Mouse (Mus musculus): ENCODE data around the gene Nup85. TPM values are rescaled to one million over a fixed set of nuclear protein-coding genes. Genes with fewer than 3 reads are reported as not detected.
"Not testable (repeated sequence)": the region's sequence is repeated elsewhere in the genome, so short reads cannot be mapped to it uniquely, and the experiment has no call there.

The Nup85 gene
- polyA plus RNA-seq (2015; fragmentation: Nextera tagmentation; extraction: Ambion mirVana) = 190 and 192 TPM in 2 replicates

DNA sequence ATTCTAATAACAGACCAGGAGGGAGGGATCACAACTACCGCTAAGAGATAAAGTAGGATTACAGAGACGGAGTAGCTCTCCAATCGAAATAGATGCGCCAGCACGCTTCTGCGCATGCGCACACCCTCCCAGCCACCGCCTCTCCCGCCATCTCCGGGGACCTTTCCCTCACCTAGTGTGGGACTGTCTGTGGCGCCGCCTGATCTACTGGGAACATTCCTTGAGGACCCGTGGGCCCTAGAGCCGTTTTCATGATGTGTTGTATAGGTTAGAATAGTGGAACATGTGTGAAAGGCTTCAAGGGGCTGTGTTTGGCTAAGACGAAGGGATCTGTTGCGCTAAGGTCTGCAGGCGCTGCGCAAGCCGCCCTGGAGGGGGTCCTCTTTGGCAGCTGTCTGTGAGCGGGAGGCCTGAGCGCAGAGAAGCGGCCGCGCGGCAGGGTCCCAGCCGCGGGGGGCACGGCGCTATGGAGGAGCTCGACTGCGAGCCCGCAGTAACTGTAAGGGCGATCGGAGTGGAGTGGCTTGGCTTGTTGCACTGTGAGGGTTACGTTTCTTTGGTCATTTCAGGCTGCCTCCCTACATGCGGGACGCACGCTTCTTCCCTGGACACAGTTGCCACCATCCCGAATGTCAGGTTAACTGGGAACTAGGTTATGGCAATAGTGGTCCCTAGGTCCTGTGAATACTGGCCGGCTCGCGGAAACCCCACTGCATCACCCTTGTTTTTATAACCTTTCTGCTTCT, at the start of gene Nup85:
TSS of gene Nup85 (plus strand) at position 371 of the 746 bp plus-strand sequence.
- Histone ChIP-seq H3K9ac (peak within 1 kb of the TSS; percentile 70), H3K9me3 (no peaks in the 10 kb centered on the region), H3K27ac (peak within 1 kb of the TSS; percentile 86), H3K4me3 (peak within 1 kb of the TSS; percentile 86), H3K27me3 (no peaks in the 10 kb centered on the region), H3K4me2 (peak within 1 kb of the TSS; percentile 74), H3K4me1 (peaks cover 11% of the 10 kb centered on the region), H3K36me3 (peaks cover 33% of the 10 kb centered on the region)
- WGBS = under 1% methylated on average over 42 of the region's 42 CpGs
- peak; percentile 90 for ATAC-seq (ENCODE audit: borderline replicate concordance, extremely low read depth, low FRiP score, low TSS enrichment)

DNA sequence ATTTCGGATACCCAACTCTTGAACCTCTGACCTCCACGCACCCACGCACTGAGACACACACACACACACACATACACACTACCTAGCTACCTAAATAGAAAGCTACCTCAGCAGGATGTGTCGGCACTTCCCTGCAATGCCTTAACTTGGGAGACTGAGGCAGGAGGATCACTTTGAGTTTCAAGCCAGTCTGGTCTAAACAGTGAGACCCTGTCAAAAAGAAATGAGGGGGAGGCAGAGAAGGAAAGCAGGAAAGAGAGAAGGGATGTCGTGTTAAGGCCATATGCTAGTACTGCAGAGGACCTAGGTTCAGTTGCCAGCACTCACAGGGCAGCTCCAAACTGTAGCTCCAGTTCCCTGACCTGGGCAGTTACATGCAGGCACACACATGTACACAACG, 49.2 kb upstream of the Nup85 start:
- Histone ChIP-seq H3K4me1 (peaks cover 29% of the 10 kb centered on the region), H3K4me3 (no peak overlapping the region), H3K9ac (no peak overlapping the region), H3K9me3 (no peaks in the 10 kb centered on the region), H3K36me3 (no peaks in the 10 kb centered on the region), H3K4me2 (no peak overlapping the region; the same call in 1 of the 2 replicates), H3K27ac (no peak overlapping the region), H3K27me3 (no peaks in the 10 kb centered on the region)
- no peak for ATAC-seq (ENCODE audit: borderline replicate concordance, extremely low read depth, low FRiP score, low TSS enrichment)
- 65% methylated on average over 6 of the region's 6 CpGs for WGBS

DNA sequence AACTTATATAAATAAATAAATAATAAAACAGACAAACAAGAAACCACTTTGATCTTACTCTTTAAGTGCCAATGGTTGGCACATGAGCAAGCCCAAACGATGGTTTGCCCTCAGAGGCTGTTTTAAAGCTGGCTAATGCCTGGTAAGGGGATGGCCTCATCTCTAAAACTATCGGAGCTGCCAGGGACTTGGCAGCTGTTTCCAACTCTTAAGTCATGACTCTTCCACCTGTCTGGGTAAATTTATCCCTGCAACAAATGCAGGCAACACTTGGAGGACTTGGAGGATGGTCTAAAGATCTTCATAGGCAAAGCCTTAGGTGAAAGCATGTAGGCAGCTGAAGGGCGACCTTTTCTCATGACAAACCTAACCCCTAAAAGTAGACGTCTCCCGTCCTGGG, 47.3 kb upstream of the Nup85 start:
- no peaks in the 10 kb centered on the region for H3K9me3 ChIP-seq
- no peaks in the 10 kb centered on the region; the same call in 1 of the 2 replicates for H3K36me3 ChIP-seq
- H3K27me3 ChIP-seq = no peaks in the 10 kb centered on the region
- 75% methylated on average over 5 of the region's 5 CpGs for WGBS
- H3K9ac ChIP-seq = no peak overlapping the region
- H3K27ac ChIP-seq = no peak overlapping the region
- H3K4me3 ChIP-seq = no peak overlapping the region
- no peak overlapping the region for H3K4me2 ChIP-seq
- ATAC-seq (ENCODE audit: borderline replicate concordance, extremely low read depth, low FRiP score, low TSS enrichment) = no peak
- peaks cover 10% of the 10 kb centered on the region for H3K4me1 ChIP-seq

DNA sequence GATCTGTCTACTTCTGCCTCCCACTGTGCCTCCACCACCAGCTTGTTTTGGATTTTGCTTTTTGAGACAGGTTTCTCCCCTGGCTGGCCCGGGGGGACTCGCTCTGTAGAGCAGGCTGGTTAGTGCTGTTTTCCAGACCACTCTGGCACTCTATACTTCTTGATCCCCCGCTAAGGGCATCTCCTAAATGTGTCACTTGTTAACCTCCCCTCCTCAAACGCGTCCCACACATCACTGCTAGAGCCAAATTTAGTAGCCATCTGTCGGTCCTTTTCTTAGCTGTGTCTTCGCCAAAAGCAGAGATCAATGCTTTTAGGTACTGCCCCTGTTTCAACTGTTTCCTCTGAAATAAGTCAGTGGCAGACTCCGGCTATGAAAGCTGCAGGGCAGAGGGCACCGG, 45.5 kb upstream of the Nup85 start:
- H3K9ac ChIP-seq = no peak overlapping the region
- ATAC-seq (ENCODE audit: borderline replicate concordance, extremely low read depth, low FRiP score, low TSS enrichment) = no peak
- no peak overlapping the region for H3K4me3 ChIP-seq
- H3K4me2 ChIP-seq = no peak overlapping the region
- no peaks in the 10 kb centered on the region for H3K9me3 ChIP-seq
- WGBS = 57% methylated on average over 9 of the region's 9 CpGs
- no peak overlapping the region for H3K27ac ChIP-seq
- H3K27me3 ChIP-seq = no peaks in the 10 kb centered on the region
- H3K36me3 ChIP-seq = peaks cover 10% of the 10 kb centered on the region
- H3K4me1 ChIP-seq = no peaks in the 10 kb centered on the region

DNA sequence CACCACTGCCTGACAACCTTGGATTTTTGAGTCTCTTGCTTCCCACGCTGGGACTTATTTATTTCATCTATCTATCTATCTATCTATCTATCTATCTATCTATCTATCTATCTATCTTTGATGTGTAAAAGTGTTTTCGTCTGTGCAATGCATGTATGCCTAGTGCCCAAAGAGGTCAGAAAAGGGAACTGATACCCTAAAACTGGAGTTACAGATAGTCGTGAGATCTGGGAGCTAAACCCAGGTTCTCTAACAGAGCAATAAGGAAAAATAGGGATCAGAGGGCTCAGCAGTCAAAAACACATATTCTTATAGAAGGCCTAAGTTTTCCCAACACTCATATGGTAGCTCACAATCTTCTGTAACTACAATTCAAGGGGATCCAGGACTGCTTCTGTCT, 44.7 kb upstream of the Nup85 start:
- H3K4me1 ChIP-seq = no peaks in the 10 kb centered on the region
- no peak overlapping the region for H3K4me2 ChIP-seq
- no peak overlapping the region for H3K27ac ChIP-seq
- no peak overlapping the region for H3K9ac ChIP-seq
- WGBS = 81% methylated on average over 3 of the region's 3 CpGs
- peaks cover 19% of the 10 kb centered on the region for H3K36me3 ChIP-seq
- no peaks in the 10 kb centered on the region for H3K27me3 ChIP-seq
- H3K9me3 ChIP-seq = no peaks in the 10 kb centered on the region
- ATAC-seq (ENCODE audit: borderline replicate concordance, extremely low read depth, low FRiP score, low TSS enrichment) = no peak
- H3K4me3 ChIP-seq = no peak overlapping the region

DNA sequence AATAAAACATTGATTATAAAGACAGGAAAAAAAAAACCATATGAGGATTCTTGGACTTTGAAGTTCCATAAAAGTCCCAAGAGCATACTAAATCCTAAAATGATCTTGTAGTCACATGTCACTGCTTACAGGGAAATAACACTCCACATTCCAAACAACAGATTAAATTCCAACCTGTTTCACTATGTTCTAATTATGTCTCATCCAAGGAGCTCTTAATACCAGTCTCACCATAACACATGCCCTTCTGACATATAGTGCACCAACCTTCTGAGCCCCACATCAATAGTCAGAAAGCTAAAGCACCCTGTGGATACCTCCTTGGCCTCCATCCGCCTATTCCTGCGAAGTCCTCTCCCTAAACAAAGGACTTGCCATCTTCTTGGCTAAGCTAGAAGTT, 44.0 kb upstream of the Nup85 start:
- H3K36me3 ChIP-seq = peaks cover 25% of the 10 kb centered on the region
- no peak overlapping the region for H3K27ac ChIP-seq

DNA sequence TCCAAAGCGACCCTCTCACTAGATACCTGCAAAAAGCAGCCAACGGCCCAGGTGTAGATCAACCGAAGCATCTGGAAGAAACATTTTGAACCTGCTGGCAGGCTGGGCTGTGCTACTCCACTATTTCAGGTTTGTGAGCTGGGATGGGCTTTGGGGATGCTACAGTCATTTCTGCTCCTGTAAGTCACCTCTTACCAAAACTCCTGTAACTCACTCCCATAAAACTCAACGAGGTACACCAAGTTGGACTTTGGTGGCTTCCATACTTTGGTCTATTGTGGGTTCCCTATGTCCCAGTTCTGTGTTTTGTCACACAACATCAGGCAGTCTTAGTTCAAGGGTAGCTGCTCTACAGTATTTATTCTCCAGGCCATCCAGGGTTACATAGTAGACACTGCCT, 43.2 kb upstream of the Nup85 start:
- ATAC-seq (ENCODE audit: borderline replicate concordance, extremely low read depth, low FRiP score, low TSS enrichment) = no peak
- peaks cover 34% of the 10 kb centered on the region for H3K36me3 ChIP-seq
- no peak overlapping the region for H3K9ac ChIP-seq
- no peaks in the 10 kb centered on the region for H3K27me3 ChIP-seq
- WGBS = 83% methylated on average over 4 of the region's 4 CpGs
- no peaks in the 10 kb centered on the region for H3K9me3 ChIP-seq
- H3K4me2 ChIP-seq = no peak overlapping the region
- H3K4me1 ChIP-seq = no peaks in the 10 kb centered on the region
- H3K27ac ChIP-seq = no peak overlapping the region
- no peak overlapping the region for H3K4me3 ChIP-seq

More for the DNA sequence above, 44.0 kb upstream of the Nup85 start:
- no peak for ATAC-seq (ENCODE audit: borderline replicate concordance, extremely low read depth, low FRiP score, low TSS enrichment)
- no peaks in the 10 kb centered on the region for H3K27me3 ChIP-seq
- H3K4me1 ChIP-seq = no peaks in the 10 kb centered on the region
- no peak overlapping the region for H3K4me3 ChIP-seq
- no peak overlapping the region for H3K4me2 ChIP-seq
- no peak overlapping the region for H3K9ac ChIP-seq
- WGBS = 79% methylated on average over 2 of the region's 2 CpGs
- no peaks in the 10 kb centered on the region for H3K9me3 ChIP-seq

DNA sequence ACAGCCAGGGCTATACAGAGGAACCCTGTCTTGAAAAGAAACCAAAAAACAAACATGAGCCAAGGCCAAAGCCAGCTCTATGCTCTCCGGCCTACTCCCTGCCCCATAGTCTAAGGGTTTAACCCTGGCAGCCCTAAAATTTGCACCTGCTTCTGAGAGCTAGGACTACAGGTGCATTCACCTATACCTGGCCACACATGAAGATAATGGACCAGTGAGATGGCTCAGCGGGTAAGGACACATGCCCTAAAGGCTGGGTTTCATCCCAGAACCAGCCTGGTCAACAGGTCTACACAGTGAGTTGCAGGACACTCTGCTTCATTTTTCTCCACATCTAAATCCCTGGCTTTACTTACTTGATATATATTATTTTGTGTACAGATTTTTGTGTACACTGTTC, 42.0 kb upstream of the Nup85 start:
- Histone ChIP-seq H3K9ac (no peak overlapping the region), H3K4me1 (no peaks in the 10 kb centered on the region), H3K9me3 (no peaks in the 10 kb centered on the region), H3K27ac (no peak overlapping the region), H3K4me2 (no peak overlapping the region), H3K36me3 (peaks cover 45% of the 10 kb centered on the region), H3K27me3 (no peaks in the 10 kb centered on the region), H3K4me3 (no peak overlapping the region)
- no peak for ATAC-seq (ENCODE audit: borderline replicate concordance, extremely low read depth, low FRiP score, low TSS enrichment)
- 78% methylated on average over 2 of the region's 2 CpGs for WGBS

DNA sequence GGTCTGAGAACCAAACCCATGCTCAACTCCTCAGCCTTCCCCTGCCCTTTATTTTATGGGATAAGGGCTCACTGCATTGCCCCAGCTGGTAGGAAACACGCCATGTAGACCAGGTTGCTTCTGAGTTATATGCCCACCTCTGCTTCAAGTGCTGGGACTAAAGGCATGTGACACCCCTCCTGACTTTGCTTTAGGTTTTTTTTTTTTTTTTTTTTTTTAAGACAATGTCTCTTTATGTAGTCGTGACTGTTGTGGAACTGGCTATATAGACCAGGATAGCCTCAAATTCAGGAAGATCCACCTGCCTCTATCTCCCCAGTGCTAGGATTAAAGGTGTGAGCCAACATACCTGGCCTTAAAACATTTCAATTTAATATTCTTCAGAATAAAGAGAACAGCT, 41.5 kb upstream of the Nup85 start:
- no peak for ATAC-seq (ENCODE audit: borderline replicate concordance, extremely low read depth, low FRiP score, low TSS enrichment)
- WGBS = 63% methylated on average over 2 of the region's 2 CpGs
- H3K4me2 ChIP-seq = no peak overlapping the region
- H3K27me3 ChIP-seq = no peaks in the 10 kb centered on the region
- no peaks in the 10 kb centered on the region for H3K9me3 ChIP-seq
- H3K27ac ChIP-seq = no peak overlapping the region
- no peaks in the 10 kb centered on the region for H3K4me1 ChIP-seq
- peaks cover 50% of the 10 kb centered on the region for H3K36me3 ChIP-seq
- no peak overlapping the region for H3K9ac ChIP-seq
- no peak overlapping the region for H3K4me3 ChIP-seq

DNA sequence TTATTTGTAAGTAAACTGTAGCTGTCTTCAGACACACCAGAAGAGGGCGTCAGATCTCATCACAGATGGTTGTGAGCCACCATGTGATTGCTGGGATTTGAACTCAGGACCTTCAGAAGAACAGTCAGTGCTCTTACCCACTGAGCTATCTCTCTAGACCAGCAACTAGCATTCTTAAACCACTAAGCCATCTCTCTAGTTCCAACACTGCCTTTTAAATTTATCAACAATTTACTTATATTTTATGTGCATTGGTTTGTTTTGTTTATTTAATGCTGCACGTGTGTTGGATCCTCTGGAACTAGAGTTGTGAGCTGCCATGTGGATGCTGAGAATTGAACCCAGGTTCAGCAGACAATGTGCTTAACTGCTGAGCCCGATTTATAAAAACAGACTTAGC, 37.8 kb upstream of the Nup85 start:
- 69% methylated on average over 3 of the region's 3 CpGs for WGBS
- H3K27me3 ChIP-seq; H3K27ac ChIP-seq; ATAC-seq (ENCODE audit: borderline replicate concordance, extremely low read depth, low FRiP score, low TSS enrichment); H3K4me3 ChIP-seq; H3K4me1 ChIP-seq; H3K4me2 ChIP-seq; H3K9me3 ChIP-seq; H3K9ac ChIP-seq: not testable (repeated sequence)
- peaks cover 77% of the 10 kb centered on the region for H3K36me3 ChIP-seq

DNA sequence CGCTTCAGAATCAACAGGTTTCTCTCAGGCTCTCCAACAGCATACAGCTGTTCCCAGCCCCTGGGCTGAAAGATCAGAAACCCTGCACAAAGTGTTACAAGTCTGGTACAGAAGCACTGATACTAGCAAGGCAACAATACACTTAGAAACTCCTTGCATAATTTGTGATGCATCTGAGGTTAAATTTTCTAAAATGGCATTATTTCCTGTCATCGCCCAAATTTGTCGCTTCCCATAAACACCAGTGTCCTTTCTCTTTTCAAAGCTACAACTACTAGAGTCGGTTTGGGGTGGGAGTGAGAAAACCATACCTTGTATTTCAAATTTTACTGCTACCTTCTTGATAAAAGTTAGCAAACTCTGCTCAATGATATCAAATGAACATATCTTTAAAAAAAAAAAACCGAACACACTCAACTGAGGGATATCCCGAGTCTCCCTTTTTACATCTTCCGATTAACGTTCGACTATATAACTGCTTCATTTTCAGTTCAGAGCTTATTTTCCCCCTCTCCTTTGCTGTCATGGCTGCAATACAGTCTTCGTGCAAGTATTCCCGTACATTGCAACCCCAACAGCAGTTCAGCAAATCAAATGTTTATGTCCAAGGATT, 29.4 kb upstream of the Nup85 start:
- WGBS = 2% methylated on average over 11 of the region's 11 CpGs
- Histone ChIP-seq H3K4me3 (peak overlapping the region; percentile 99), H3K36me3 (peaks cover 39% of the 10 kb centered on the region), H3K27ac (peak overlapping the region; percentile 100), H3K9ac (peak overlapping the region; percentile 99), H3K27me3 (no peaks in the 10 kb centered on the region), H3K4me2 (peak overlapping the region; percentile 62), H3K9me3 (no peaks in the 10 kb centered on the region), H3K4me1 (peaks cover 16% of the 10 kb centered on the region)
- no peak for ATAC-seq (ENCODE audit: borderline replicate concordance, extremely low read depth, low FRiP score, low TSS enrichment)

DNA sequence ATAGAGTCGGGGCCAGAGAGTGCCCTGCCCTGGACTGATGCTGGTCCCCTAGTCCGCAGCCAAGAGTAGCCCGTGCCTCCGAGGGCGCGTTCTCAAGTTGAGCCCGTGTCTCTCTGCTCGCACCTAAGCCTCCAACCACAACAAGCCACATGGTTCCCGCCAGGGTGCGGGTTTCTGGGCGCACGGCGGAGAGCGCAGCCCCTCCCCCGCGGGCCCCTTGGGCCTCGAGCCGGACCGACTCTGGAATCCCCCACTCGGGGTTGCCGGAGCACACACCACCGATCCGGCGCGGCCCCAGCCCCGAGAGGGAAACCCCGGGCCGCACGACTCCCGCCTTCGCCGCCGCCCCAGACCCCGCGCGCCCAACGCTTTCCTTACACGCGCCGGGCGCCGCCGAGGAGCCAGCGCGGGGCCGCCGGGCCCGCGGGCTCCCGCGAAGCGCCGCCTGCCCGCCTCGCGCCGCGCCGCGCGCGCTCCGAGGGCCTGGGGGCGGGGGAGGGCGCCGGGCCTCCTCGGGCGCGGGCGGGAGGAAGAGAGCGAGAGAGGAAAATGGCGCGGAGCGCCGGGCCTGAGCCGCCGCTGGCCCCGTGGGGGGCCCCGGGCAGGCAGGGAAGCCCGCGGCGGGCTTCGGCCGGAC, 28.7 kb upstream of the Nup85 start:
- Histone ChIP-seq H3K27me3 (no peaks in the 10 kb centered on the region), H3K9ac (peak overlapping the region; percentile 99), H3K36me3 (peaks cover 32% of the 10 kb centered on the region), H3K4me1 (peaks cover 16% of the 10 kb centered on the region), H3K27ac (peak overlapping the region; percentile 100), H3K4me2 (peak overlapping the region; percentile 62), H3K9me3 (no peaks in the 10 kb centered on the region), H3K4me3 (peak overlapping the region; percentile 99)
- WGBS = under 1% methylated on average over 69 of the region's 84 CpGs
- peak; percentile 81 for ATAC-seq (ENCODE audit: borderline replicate concordance, extremely low read depth, low FRiP score, low TSS enrichment)

Data from lung, embryonic 15.5 days (tissue).